Mouse (Mus musculus) brain, embryonic 14.5 days (tissue): ENCODE measurements around the gene Spdya. TPM values are rescaled to one million over a fixed set of nuclear protein-coding genes. Genes with fewer than 3 reads are reported as not detected.
"Not testable (repeated sequence)": the region's sequence is repeated elsewhere in the genome, so short reads cannot be mapped to it uniquely, and the experiment has no call there.

Experiments
- DNase-seq: peaks from one replicate; pipeline ENCODE4 v3.0.0-alpha.2; 2011; ENCODE audit warnings: low read depth
- CTCF ChIP-seq: fragments of 200-500 bp; IDR thresholded peaks from 2 replicates; pipeline ENCODE4 v1.5.1; 2012; ENCODE audit warnings: inconsistent platforms, mild to moderate bottlenecking, moderate library complexity, borderline replicate concordance; ENCODE audit not compliant: insufficient read depth, insufficient read length; ENCODE audit errors: extremely low read depth
- POLR2A ChIP-seq: fragments of 200-500 bp; IDR thresholded peaks from 2 replicates; pipeline ENCODE4 v1.6.1; 2012; ENCODE audit warnings: mild to moderate bottlenecking, inconsistent platforms, borderline replicate concordance; ENCODE audit not compliant: poor library complexity, insufficient read depth, insufficient read length, severe bottlenecking; ENCODE audit errors: extremely low read depth
- polyA plus RNA-seq: library from polyadenylated mRNA; depleted of rRNA; stranded (reverse); fragments of >200 nt; gene quantifications from 2 replicates; pipeline ENCODE4 v1.2.3, GENCODE M21; 2012; rRNA removed

The Spdya gene
- polyA plus RNA-seq = 0.70 and 0.81 TPM in 2 replicates

GRCm38 (mm10) chr17:71551757-71552451 is at the start of gene Spdya:
TSS of gene Spdya (plus strand) at chr17:71552061.
- peak; percentile 95 for DNase-seq
- TF ChIP-seq CTCF (no peak), POLR2A (peak; percentile 61; the same call in 1 of the 2 replicates)

DNA sequence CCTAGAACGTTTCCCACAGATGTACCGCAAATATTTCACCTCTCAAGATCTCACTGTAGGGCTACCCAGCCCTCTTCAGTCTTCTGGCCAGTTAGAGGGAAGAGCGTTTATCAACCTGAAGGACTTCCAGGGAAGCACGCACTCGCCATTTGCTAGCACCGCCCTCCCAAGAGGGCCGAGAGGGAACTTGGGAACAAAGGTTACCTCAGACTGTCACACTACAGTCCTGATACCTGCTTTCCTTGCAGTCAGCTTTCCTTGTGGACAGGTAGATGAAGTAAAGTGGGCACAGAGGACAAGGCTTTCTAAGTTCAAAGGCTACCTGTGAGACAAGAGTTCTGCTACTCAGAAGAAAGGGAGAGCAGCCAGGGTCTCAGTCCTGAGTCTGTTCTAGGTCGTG is 45.0 kb upstream of the Spdya start:
- no peak for DNase-seq
- TF ChIP-seq POLR2A (no peak), CTCF (no peak)

DNA sequence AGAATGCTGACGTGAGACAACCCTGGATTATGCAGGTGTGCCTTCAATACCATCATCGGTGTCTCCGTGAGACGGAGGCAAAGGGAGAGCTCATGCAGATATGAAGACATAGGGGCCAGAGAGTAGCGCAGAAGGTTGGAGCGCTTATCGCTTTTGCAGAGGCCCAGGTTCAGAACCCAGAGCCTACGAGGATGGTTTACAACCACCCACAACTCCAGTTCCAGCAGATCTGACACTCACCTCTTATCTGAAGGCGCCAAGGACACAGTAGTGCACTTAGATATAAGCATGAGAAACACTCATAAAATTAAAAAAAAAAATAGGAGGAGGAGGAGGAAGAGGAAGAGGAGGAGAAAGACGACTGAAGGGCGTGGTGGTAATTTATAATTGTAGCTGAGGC is 41.6 kb upstream of the Spdya start:
- TF ChIP-seq CTCF = no peak
- TF ChIP-seq POLR2A = no peak
- no peak for DNase-seq

GRCm38 (mm10) chr17:71526302-71526708 is 25.6 kb upstream of the Spdya start:
- no peak for TF ChIP-seq CTCF
- no peak for TF ChIP-seq POLR2A
- DNase-seq = no peak

DNA sequence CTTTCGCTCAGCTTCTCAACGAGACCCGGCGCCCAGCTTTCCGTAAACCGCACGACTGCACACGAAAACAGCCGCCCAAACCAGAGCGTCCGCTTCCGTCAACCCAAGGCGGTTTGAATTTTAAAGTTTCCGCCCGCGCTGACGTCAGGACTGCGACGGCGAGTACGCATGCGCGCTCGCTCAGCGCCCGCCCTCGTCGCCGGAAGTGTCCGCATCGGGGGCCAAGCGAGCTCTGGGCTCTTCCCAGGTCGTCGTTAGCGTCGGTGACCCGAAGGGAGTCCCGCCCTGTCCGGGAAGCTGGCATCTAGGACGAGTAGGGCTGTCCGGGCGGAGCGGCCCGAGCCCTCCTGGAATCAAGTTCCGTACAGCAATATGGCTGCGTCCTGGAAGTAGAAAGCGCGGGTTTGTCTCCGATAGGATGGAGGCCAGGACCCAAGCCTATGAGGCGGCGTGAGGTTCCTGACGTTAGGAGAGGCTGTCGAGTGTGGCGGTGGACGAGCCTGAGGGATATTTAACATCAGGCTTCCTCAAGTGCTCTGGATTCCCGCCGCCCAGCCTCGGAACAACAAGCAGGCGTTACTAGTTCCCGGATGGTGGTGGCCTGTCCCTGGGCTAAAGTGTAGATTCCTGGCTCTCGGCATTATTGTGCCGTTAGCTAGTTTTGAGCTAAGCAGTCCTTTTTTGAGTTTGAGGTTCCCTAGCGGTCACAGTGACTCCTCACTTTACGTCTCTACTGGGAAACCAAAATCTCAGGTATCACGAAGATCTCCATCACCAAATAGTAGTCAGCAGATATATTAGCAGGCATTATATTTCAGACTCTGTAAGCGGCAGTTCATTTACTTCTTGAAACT is 24.9 kb upstream of the Spdya start, which contains the start of gene Ndc80:
Ndc80 (minus strand) TSS at position 147 of the 854 bp plus-strand sequence.
- peak; percentile 24; the same call in 1 of the 2 replicates for TF ChIP-seq CTCF
- TF ChIP-seq POLR2A = no peak
- DNase-seq = peak; percentile 98

DNA sequence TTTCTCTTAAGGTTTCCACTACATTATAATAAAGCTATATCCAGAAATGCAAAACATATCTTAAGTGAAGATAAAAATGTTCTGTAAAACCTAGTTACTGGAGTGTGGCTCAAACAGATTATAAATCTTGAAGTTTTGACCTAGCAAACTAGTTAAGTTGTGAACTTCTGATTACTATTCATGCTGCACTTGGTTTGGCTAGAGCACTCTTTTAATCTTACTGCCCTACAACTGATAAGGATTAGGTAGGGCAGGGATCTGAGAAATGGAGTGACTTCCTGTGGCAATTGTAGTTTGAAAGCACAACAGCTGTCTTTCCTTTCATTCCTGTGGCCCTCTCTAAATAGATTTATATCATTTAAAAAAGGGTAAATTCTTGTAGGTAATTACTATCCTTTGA is 23.8 kb upstream of the Spdya start:
- no peak for DNase-seq
- no peak for TF ChIP-seq POLR2A
- no peak for TF ChIP-seq CTCF

DNA sequence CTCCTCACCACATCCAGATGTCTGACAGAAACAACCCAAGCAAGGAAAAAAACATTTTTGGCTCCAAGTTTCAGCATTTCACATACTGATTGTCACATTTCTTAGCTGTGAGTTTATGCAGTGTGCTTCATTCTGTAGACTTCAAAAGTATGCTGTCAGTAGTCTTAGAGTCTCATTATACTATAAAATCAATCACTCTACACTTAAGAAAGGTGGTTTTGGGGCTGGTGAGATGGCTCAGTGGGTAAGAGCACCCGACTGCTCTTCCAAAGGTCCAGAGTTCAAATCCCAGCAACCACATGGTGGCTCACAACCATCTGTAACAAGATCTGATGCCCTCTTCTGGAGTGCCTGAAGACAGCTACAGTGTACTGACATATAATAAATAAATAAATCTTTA is 16.3 kb upstream of the Spdya start:
- not testable (repeated sequence) for DNase-seq

DNA sequence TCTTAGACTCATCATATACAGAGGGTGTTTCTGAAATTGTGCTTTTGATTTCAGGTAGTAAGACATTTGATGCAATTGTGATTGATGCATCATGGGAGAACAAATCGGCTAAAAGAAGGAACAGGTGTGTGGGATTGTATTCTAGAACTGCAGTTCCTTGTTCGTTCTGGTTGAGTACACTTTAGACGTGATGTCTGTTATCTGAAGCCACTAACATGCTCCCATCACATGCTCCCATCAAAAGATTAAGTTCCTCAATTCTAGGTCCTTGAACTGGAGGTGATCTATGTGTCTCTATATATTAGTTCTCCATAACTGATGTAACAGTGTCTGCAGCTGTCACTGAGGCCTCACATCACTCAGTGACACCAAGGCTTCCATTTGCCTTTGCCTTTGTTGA is 14.7 kb upstream of the Spdya start:
- DNase-seq = no peak
- TF ChIP-seq CTCF = no peak
- no peak for TF ChIP-seq POLR2A

GRCm38 (mm10) chr17:71548586-71548985 is 3.3 kb upstream of the Spdya start:
- TF ChIP-seq POLR2A (no peak), CTCF (0 out of 2 replicates have a peak, but pooled peaks have one; percentile 13)
- peak; percentile 53 for DNase-seq

DNA sequence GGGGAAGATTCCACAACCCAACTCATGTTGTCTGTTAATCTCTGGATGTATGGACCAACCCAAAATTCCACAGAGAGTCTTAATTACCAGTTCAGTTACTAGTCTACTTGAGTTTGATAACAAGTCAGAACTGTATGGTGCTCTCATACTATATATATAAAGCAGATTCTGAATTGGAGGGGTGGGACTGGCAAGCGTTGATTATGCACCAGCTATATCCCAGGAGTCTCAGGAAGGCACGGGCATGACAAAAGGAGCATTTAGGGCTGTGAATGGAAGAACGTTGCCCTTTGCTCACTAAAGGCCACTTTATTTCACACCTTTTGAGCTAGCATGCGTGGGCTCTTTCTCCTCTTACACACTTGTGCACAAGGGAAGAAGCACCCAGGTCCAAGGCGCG is 511 bp upstream of the Spdya start:
- TF ChIP-seq POLR2A = no peak
- TF ChIP-seq CTCF = no peak
- no peak for DNase-seq

GRCm38 (mm10) chr17:71552901-71553300 is 1.0 kb downstream of the Spdya start:
- DNase-seq = peak; percentile 8
- TF ChIP-seq POLR2A (no peak), CTCF (no peak)
